Mouse (Mus musculus): ENCODE results near the gene Egflam. TPM values are rescaled to one million over a fixed set of nuclear protein-coding genes. Genes with fewer than 3 reads are reported as not detected.

Gene Egflam
- polyA plus RNA-seq, 1 experiment from 2014 or later: 32.7 TPM

DNA sequence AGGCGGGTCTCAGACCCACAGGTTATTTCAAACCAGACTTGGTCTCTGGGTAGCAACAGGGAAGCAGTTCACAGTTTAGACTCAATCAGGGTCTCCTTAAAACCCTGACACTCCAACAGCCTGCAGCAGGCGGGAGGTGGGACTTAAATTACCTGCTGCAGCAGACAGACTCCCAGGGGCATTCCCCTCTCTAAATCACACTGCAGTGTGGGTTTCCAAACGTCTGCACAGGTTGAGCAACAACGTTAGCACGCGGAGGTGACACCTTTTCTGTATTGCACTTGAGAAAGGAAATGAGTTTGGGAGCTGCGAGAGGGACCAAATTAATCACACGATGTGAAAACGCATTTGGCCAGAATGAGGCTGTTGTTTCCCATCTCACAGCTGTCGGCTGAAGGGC lies 15.7 kb downstream of the Egflam start:
- ATAC-seq (ENCODE audit: low read depth): 0 out of 2 replicates have a peak, but pooled peaks have one; percentile 27
- no peak overlapping the region for H3K4me2 ChIP-seq (ENCODE audit: low read depth, low read length)
- H3K27ac ChIP-seq (ENCODE audit: low read length): no peak overlapping the region
- no peaks in the 10 kb centered on the region for H3K36me3 ChIP-seq (ENCODE audit: control insufficient read depth, insufficient read depth, low read length)
- no peaks in the 10 kb centered on the region for H3K9me3 ChIP-seq (ENCODE audit: control insufficient read depth, low read length)
- WGBS: 31% methylated on average over 10 of the region's 10 CpGs
- H3K4me3 ChIP-seq (ENCODE audit: low read length): no peak overlapping the region
- no peak overlapping the region for H3K9ac ChIP-seq (ENCODE audit: low read length)
- no peaks in the 10 kb centered on the region for H3K27me3 ChIP-seq (ENCODE audit: control insufficient read depth, insufficient read depth, low read depth, low read length)
- H3K4me1 ChIP-seq (replicated peaks; ENCODE audit: control insufficient read depth, insufficient read depth, low read length): peaks cover 12% of the 10 kb centered on the region

DNA sequence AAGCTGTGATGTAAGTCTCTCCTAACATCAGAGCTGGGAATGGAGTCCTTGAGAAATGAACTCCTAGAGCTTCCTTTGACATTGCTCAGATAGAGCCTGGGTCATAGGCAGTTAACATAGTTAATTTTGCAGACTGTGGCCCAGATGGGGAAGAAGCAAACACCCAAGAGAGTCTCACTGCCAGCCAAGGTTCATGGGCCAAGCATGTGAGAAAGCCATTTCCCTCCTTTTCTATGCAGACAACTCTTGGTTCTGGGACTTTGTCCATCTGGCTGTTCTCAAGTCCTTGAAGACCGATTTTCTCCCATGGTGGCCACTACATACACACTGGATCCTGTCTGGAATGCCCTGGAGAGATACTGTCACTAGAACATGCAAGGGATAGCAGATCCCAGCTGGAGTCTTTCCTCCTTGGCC lies 45.6 kb downstream of the Egflam start:
- Histone ChIP-seq H3K9ac (ENCODE audit: low read length) (no peak overlapping the region), H3K27ac (ENCODE audit: low read length) (peak overlapping the region; percentile 19; the same call in 1 of the 2 replicates)
- peak; percentile 97 for ATAC-seq (ENCODE audit: low read depth)

DNA sequence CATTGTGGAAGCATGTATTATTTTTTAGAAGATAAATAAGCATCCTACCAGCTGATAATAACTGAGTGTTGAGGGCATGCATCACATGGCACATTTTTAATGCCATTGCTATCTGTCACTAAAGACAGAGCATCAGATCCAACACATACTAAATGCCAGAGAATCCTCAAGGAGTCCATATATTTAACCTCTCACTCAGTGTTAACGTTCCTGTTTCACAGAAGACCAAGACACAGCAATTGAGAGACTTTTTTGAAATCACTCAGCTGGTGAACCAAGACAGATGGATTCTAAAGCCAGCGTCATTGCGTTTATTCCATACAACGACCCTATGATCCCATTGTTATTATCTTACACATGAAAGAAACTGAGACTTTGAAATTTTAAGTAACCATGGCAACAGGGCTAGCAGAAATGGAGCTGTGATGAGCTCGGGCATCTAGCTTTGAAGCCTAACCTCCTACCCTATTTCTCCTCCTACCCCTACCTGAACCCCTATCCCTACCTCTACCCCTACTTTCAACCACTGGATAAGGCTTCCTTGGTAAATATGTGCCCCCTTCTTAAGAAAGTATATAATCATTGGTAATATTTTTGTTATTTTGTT lies 57.4 kb downstream of the Egflam start:
- Histone ChIP-seq H3K4me3 (ENCODE audit: low read length) (no peak overlapping the region), H3K9ac (ENCODE audit: low read length) (no peak overlapping the region), H3K27me3 (ENCODE audit: control insufficient read depth, insufficient read depth, low read depth, low read length) (no peaks in the 10 kb centered on the region), H3K27ac (ENCODE audit: low read length) (no peak overlapping the region), H3K9me3 (ENCODE audit: control insufficient read depth, low read length) (no peaks in the 10 kb centered on the region), H3K36me3 (ENCODE audit: control insufficient read depth, insufficient read depth, low read length) (no peaks in the 10 kb centered on the region), H3K4me1 (replicated peaks; ENCODE audit: control insufficient read depth, insufficient read depth, low read length) (no peaks in the 10 kb centered on the region), H3K4me2 (ENCODE audit: low read depth, low read length) (no peak overlapping the region)
- peak; percentile 72 for ATAC-seq (ENCODE audit: low read depth)
- WGBS: 39% methylated on average over 5 of the region's 5 CpGs

More for the DNA sequence above, 45.6 kb downstream of the Egflam start:
- Histone ChIP-seq H3K4me1 (replicated peaks; ENCODE audit: control insufficient read depth, insufficient read depth, low read length) (peaks cover 5% of the 10 kb centered on the region; the same call in 1 of the 2 replicates), H3K36me3 (ENCODE audit: control insufficient read depth, insufficient read depth, low read length) (no peaks in the 10 kb centered on the region), H3K9me3 (ENCODE audit: control insufficient read depth, low read length) (no peaks in the 10 kb centered on the region), H3K27me3 (ENCODE audit: control insufficient read depth, insufficient read depth, low read depth, low read length) (no peaks in the 10 kb centered on the region), H3K4me2 (ENCODE audit: low read depth, low read length) (no peak overlapping the region), H3K4me3 (ENCODE audit: low read length) (no peak overlapping the region)
- WGBS: 50% methylated on average over 1 of the region's 1 CpGs

DNA sequence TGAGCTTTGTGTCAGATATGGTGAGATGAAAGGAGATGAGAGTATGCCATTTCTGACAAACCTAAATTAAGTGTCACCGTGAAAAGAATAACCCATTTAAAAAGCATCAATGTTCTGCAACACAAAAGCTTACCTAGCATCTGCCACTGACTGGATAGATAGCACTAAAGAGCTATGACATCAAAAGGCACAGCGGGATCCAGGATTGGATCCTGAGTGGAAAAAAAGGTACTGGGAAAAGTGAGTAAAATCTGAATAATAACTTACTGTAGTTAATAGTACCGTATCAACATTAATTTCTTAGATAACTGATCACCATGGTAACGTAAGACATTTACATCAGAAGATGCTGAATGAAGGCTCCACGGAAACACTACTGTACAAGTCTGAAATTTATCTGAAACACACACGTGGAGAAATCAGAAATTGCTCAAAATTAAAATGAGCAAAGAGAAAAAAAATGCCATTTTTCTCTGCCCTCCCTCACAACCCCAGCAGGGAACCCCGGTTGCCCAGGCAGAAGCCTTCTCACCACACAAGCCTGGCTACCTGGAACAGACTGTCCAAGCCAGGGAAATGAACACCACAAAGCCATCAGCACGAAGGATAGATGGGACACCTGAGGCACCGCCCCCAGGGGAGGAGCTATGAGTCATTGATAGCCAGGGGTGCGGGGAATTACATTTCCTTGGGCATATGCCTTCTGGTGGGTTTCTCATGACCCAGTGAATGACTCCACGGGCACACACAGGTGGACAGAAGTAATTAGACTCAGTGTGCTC lies 63.5 kb downstream of the Egflam start:
- Histone ChIP-seq H3K4me1 (replicated peaks; ENCODE audit: control insufficient read depth, insufficient read depth, low read length) (peaks cover 3% of the 10 kb centered on the region; the same call in 1 of the 2 replicates), H3K9ac (ENCODE audit: low read length) (no peak overlapping the region), H3K4me2 (ENCODE audit: low read depth, low read length) (no peak overlapping the region), H3K9me3 (ENCODE audit: control insufficient read depth, low read length) (no peaks in the 10 kb centered on the region), H3K36me3 (ENCODE audit: control insufficient read depth, insufficient read depth, low read length) (no peaks in the 10 kb centered on the region), H3K4me3 (ENCODE audit: low read length) (no peak overlapping the region), H3K27ac (ENCODE audit: low read length) (no peak overlapping the region), H3K27me3 (ENCODE audit: control insufficient read depth, insufficient read depth, low read depth, low read length) (no peaks in the 10 kb centered on the region)
- 81% methylated on average over 11 of the region's 11 CpGs for WGBS
- ATAC-seq (ENCODE audit: low read depth): no peak

DNA sequence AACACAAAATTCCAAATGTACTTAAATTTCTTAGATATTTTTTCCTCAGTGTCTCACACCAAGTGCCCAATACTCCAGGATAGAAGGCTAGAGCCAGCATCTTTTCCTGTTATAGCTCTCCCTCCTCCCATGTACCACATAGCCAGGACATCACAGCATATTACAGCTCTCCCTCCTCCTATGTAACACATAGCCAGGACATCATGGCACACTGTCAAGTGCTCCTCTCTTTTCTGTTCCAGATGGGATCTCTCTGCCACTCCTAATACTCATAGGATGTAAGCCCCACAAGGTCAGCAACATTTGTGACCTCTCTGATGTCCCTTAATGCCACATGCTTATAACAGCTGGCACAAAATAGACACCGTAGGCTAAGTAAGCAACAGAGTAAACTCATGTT lies 65.3 kb downstream of the Egflam start:
- WGBS: 48% methylated on average over 1 of the region's 1 CpGs
- Histone ChIP-seq H3K4me2 (ENCODE audit: low read depth, low read length) (no peak overlapping the region), H3K36me3 (ENCODE audit: control insufficient read depth, insufficient read depth, low read length) (no peaks in the 10 kb centered on the region), H3K9ac (ENCODE audit: low read length) (no peak overlapping the region), H3K9me3 (ENCODE audit: control insufficient read depth, low read length) (no peaks in the 10 kb centered on the region), H3K27ac (ENCODE audit: low read length) (no peak overlapping the region), H3K4me1 (replicated peaks; ENCODE audit: control insufficient read depth, insufficient read depth, low read length) (peaks cover 3% of the 10 kb centered on the region; the same call in 1 of the 2 replicates), H3K27me3 (ENCODE audit: control insufficient read depth, insufficient read depth, low read depth, low read length) (no peaks in the 10 kb centered on the region), H3K4me3 (ENCODE audit: low read length) (no peak overlapping the region)
- peak; percentile 83 for ATAC-seq (ENCODE audit: low read depth)

DNA sequence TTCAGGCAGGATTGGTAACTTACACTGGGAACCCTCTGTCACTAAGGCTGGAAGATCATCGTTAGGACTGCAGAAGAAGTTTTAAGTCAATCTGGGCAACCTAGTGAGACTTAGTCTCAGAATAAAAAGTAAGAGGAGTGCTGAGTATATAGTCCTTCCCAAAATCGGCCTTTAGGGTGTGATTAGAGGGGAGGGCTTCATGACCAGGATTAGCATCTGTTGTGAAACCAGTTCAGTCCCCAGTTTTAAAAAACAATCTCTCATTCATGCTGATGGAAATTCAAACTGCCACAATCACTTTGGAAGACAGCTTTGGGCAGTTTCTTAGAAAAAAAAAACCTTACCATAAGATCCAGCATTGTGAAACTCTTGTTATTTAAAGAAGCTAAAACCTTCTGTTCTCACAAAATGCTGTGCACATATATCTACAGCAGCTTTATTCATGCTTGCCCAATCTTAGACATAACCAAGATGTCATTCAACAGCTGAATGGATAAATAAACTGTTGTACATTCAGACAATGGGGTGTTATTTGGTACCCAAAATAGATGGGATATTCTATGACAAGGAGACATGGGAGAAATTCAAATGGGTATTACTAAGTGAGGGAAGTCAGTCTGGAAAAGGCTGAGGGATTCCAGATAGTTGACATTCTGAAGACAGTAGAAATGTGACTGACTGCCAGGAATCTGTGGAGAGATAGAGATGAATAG lies 75.4 kb downstream of the Egflam start:
- Histone ChIP-seq H3K4me1 (replicated peaks; ENCODE audit: control insufficient read depth, insufficient read depth, low read length) (peaks cover 5% of the 10 kb centered on the region; the same call in 1 of the 2 replicates), H3K9me3 (ENCODE audit: control insufficient read depth, low read length) (no peaks in the 10 kb centered on the region), H3K4me2 (ENCODE audit: low read depth, low read length) (no peak overlapping the region), H3K9ac (ENCODE audit: low read length) (no peak overlapping the region), H3K27ac (ENCODE audit: low read length) (peak overlapping the region; percentile 67), H3K4me3 (ENCODE audit: low read length) (no peak overlapping the region), H3K27me3 (ENCODE audit: control insufficient read depth, insufficient read depth, low read depth, low read length) (no peaks in the 10 kb centered on the region), H3K36me3 (ENCODE audit: control insufficient read depth, insufficient read depth, low read length) (no peaks in the 10 kb centered on the region)
- 76% methylated on average over 2 of the region's 2 CpGs for WGBS
- peak; percentile 95 for ATAC-seq (ENCODE audit: low read depth)

DNA sequence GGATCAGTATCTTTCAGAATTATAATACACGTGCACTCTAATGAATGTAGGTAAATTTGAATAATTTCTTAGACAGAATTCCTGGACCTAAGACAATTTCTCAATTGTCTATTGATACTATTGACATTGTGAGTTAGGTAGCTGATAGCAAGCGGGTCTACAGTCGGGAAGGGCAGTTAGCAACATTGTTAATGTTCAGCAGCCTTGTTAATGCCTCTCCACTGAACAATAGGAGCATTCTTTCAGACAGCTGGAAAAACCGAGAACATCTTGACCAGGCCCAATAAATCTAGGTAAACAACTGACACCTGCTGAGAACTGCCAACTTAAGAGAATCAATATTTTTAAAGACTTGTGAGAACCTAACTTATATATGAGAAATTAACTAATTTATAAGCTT lies 77.3 kb downstream of the Egflam start:
- WGBS: 60% methylated on average over 4 of the region's 4 CpGs

DNA sequence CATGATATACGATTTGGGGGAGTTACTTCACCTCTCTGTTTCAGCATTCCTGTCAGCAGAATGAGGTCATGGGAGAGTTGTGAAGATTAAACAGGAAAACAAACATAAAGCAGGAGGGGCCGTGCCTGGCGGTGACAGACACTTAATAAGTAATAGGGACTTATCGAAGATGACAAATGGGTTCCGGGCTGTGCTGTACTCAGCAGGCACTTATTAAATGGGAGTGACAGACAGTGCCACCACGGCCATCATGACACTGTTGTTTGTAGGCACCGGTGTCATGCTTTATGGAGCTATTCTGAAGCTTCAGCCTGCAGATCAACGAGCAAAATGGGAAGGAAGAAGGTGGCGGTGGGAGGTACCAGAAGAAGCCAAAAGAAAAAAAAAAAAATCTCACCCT lies 82.7 kb downstream of the Egflam start:
- no peak overlapping the region for H3K4me2 ChIP-seq (ENCODE audit: low read depth, low read length)
- WGBS: 41% methylated on average over 9 of the region's 9 CpGs
- no peaks in the 10 kb centered on the region for H3K27me3 ChIP-seq (ENCODE audit: control insufficient read depth, insufficient read depth, low read depth, low read length)
- H3K9ac ChIP-seq (ENCODE audit: low read length): no peak overlapping the region
- no peaks in the 10 kb centered on the region for H3K4me1 ChIP-seq (replicated peaks; ENCODE audit: control insufficient read depth, insufficient read depth, low read length)
- no peak overlapping the region for H3K27ac ChIP-seq (ENCODE audit: low read length)
- no peak for ATAC-seq (ENCODE audit: low read depth)
- H3K36me3 ChIP-seq (ENCODE audit: control insufficient read depth, insufficient read depth, low read length): no peaks in the 10 kb centered on the region
- H3K4me3 ChIP-seq (ENCODE audit: low read length): no peak overlapping the region
- no peaks in the 10 kb centered on the region for H3K9me3 ChIP-seq (ENCODE audit: control insufficient read depth, low read length)

More for the DNA sequence above, 77.3 kb downstream of the Egflam start:
- H3K9me3 ChIP-seq (ENCODE audit: control insufficient read depth, low read length): no peaks in the 10 kb centered on the region
- H3K4me3 ChIP-seq (ENCODE audit: low read length): no peak overlapping the region
- peaks cover 5% of the 10 kb centered on the region; the same call in 1 of the 2 replicates for H3K4me1 ChIP-seq (replicated peaks; ENCODE audit: control insufficient read depth, insufficient read depth, low read length)
- no peak for ATAC-seq (ENCODE audit: low read depth)
- H3K27me3 ChIP-seq (ENCODE audit: control insufficient read depth, insufficient read depth, low read depth, low read length): no peaks in the 10 kb centered on the region
- no peak overlapping the region for H3K4me2 ChIP-seq (ENCODE audit: low read depth, low read length)
- H3K36me3 ChIP-seq (ENCODE audit: control insufficient read depth, insufficient read depth, low read length): no peaks in the 10 kb centered on the region
- H3K27ac ChIP-seq (ENCODE audit: low read length): no peak overlapping the region
- no peak overlapping the region for H3K9ac ChIP-seq (ENCODE audit: low read length)

DNA sequence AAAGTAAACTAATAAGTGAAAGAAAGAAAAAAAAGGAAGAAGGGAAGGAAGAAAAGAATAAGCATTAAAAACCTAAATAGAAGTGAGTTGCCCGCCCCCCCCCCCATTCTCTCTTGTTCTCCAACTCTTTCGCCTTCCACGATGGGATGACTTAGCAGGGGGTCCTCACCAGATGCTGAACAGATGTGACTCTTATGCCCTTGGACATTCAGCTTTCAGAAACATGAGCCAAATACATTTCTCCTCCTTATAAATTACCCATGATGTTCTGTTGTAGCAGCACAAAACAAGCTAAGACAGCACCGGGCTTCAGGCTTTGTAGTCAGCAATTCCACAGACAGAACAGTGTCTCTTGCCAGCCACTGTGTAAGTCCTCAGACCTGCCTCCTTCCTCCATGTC lies 89.5 kb downstream of the Egflam start:
- Histone ChIP-seq H3K4me2 (ENCODE audit: low read depth, low read length) (no peak overlapping the region), H3K4me1 (replicated peaks; ENCODE audit: control insufficient read depth, insufficient read depth, low read length) (no peaks in the 10 kb centered on the region), H3K27me3 (ENCODE audit: control insufficient read depth, insufficient read depth, low read depth, low read length) (no peaks in the 10 kb centered on the region), H3K9me3 (ENCODE audit: control insufficient read depth, low read length) (no peaks in the 10 kb centered on the region), H3K27ac (ENCODE audit: low read length) (no peak overlapping the region), H3K4me3 (ENCODE audit: low read length) (no peak overlapping the region), H3K9ac (ENCODE audit: low read length) (no peak overlapping the region), H3K36me3 (ENCODE audit: control insufficient read depth, insufficient read depth, low read length) (no peaks in the 10 kb centered on the region)
- no peak for ATAC-seq (ENCODE audit: low read depth)
- 54% methylated on average over 4 of the region's 4 CpGs for WGBS
